Mouse (Mus musculus): ENCODE measurements at regions not wholly inside any gene's neighbourhood (a gene's known extent, or its start where the extent isn't known, plus 50 kb on each side); places are given as distances from the start of the nearest gene placed in this dataset.

GRCm38 (mm10) chr3:81771812-81772211 lies 160.6 kb upstream of the Ctso start:
- no peak overlapping the region for H3K4me2 ChIP-seq (ENCODE audit: low read length)
- 78% methylated on average over 3 of the region's 3 CpGs for WGBS

GRCm38 (mm10) chr3:81773012-81773411 lies 159.4 kb upstream of the Ctso start:
- H3K4me1 ChIP-seq (ENCODE audit: control insufficient read depth, insufficient read depth, low read depth, low read length): no peaks in the 10 kb centered on the region
- H3K27ac ChIP-seq (ENCODE audit: low read depth, low read length): no peak overlapping the region
- no peaks in the 10 kb centered on the region for H3K9me3 ChIP-seq (ENCODE audit: control insufficient read depth, low read length)
- H3K4me3 ChIP-seq (ENCODE audit: low read length): no peak overlapping the region
- H3K4me2 ChIP-seq (ENCODE audit: low read length): no peak overlapping the region
- no peaks in the 10 kb centered on the region for H3K36me3 ChIP-seq (ENCODE audit: control insufficient read depth, insufficient read depth, low read length)
- no peak for ATAC-seq
- no peak overlapping the region for H3K9ac ChIP-seq (ENCODE audit: low read depth, low read length)
- no peaks in the 10 kb centered on the region for H3K27me3 ChIP-seq (replicated peaks; ENCODE audit: control insufficient read depth, insufficient read depth, low read length)

More at GRCm38 (mm10) chr3:81771812-81772211, 160.6 kb upstream of the Ctso start:
- Histone ChIP-seq H3K4me3 (ENCODE audit: low read length) (no peak overlapping the region), H3K9me3 (ENCODE audit: control insufficient read depth, low read length) (no peaks in the 10 kb centered on the region), H3K9ac (ENCODE audit: low read depth, low read length) (no peak overlapping the region), H3K27me3 (replicated peaks; ENCODE audit: control insufficient read depth, insufficient read depth, low read length) (no peaks in the 10 kb centered on the region), H3K4me1 (ENCODE audit: control insufficient read depth, insufficient read depth, low read depth, low read length) (no peaks in the 10 kb centered on the region), H3K36me3 (ENCODE audit: control insufficient read depth, insufficient read depth, low read length) (no peaks in the 10 kb centered on the region), H3K27ac (ENCODE audit: low read depth, low read length) (no peak overlapping the region)
- ATAC-seq: no peak

- no peak overlapping the region for H3K27ac ChIP-seq (ENCODE audit: low read depth, low read length)
- ATAC-seq: no peak
- H3K9me3 ChIP-seq (ENCODE audit: control insufficient read depth, low read length): no peaks in the 10 kb centered on the region
- no peak overlapping the region for H3K9ac ChIP-seq (ENCODE audit: low read depth, low read length)
- no peak overlapping the region for H3K4me3 ChIP-seq (ENCODE audit: low read length)
- no peak overlapping the region for H3K4me2 ChIP-seq (ENCODE audit: low read length)
- H3K27me3 ChIP-seq (replicated peaks; ENCODE audit: control insufficient read depth, insufficient read depth, low read length): no peaks in the 10 kb centered on the region
- H3K4me1 ChIP-seq (ENCODE audit: control insufficient read depth, insufficient read depth, low read depth, low read length): no peaks in the 10 kb centered on the region
- no peaks in the 10 kb centered on the region for H3K36me3 ChIP-seq (ENCODE audit: control insufficient read depth, insufficient read depth, low read length)
- WGBS: 90% methylated on average over 9 of the region's 9 CpGs
Observed at GRCm38 (mm10) chr3:81782081-81782480, 150.3 kb upstream of the Ctso start.

GRCm38 (mm10) chr3:81782921-81783541 lies 149.4 kb upstream of the Ctso start:
- Histone ChIP-seq H3K4me2 (ENCODE audit: low read length) (peak overlapping the region; percentile 52), H3K4me1 (ENCODE audit: control insufficient read depth, insufficient read depth, low read depth, low read length) (no peaks in the 10 kb centered on the region), H3K27me3 (replicated peaks; ENCODE audit: control insufficient read depth, insufficient read depth, low read length) (no peaks in the 10 kb centered on the region), H3K9me3 (ENCODE audit: control insufficient read depth, low read length) (no peaks in the 10 kb centered on the region), H3K4me3 (ENCODE audit: low read length) (peak overlapping the region; percentile 10; the same call in 1 of the 2 replicates), H3K27ac (ENCODE audit: low read depth, low read length) (peak overlapping the region; percentile 9; the same call in 1 of the 2 replicates), H3K36me3 (ENCODE audit: control insufficient read depth, insufficient read depth, low read length) (no peaks in the 10 kb centered on the region), H3K9ac (ENCODE audit: low read depth, low read length) (peak overlapping the region; percentile 41; the same call in 1 of the 2 replicates)
- WGBS: 21% methylated on average over 15 of the region's 15 CpGs
- peak; percentile 85 for ATAC-seq

GRCm38 (mm10) chr3:81788915-81789314 lies 143.5 kb upstream of the Ctso start:
- H3K27me3 ChIP-seq (replicated peaks; ENCODE audit: control insufficient read depth, insufficient read depth, low read length): no peaks in the 10 kb centered on the region
- H3K9ac ChIP-seq (ENCODE audit: low read depth, low read length): no peak overlapping the region
- H3K4me3 ChIP-seq (ENCODE audit: low read length): no peak overlapping the region
- 83% methylated on average over 2 of the region's 2 CpGs for WGBS
- no peak overlapping the region for H3K27ac ChIP-seq (ENCODE audit: low read depth, low read length)
- ATAC-seq: no peak
- H3K4me2 ChIP-seq (ENCODE audit: low read length): no peak overlapping the region
- no peaks in the 10 kb centered on the region for H3K4me1 ChIP-seq (ENCODE audit: control insufficient read depth, insufficient read depth, low read depth, low read length)
- no peaks in the 10 kb centered on the region for H3K36me3 ChIP-seq (ENCODE audit: control insufficient read depth, insufficient read depth, low read length)
- no peaks in the 10 kb centered on the region for H3K9me3 ChIP-seq (ENCODE audit: control insufficient read depth, low read length)

- Histone ChIP-seq H3K27ac (ENCODE audit: low read depth, low read length) (no peak overlapping the region), H3K9ac (ENCODE audit: low read depth, low read length) (no peak overlapping the region), H3K4me2 (ENCODE audit: low read length) (no peak overlapping the region), H3K36me3 (ENCODE audit: control insufficient read depth, insufficient read depth, low read length) (no peaks in the 10 kb centered on the region), H3K4me1 (ENCODE audit: control insufficient read depth, insufficient read depth, low read depth, low read length) (no peaks in the 10 kb centered on the region), H3K27me3 (replicated peaks; ENCODE audit: control insufficient read depth, insufficient read depth, low read length) (no peaks in the 10 kb centered on the region), H3K9me3 (ENCODE audit: control insufficient read depth, low read length) (no peaks in the 10 kb centered on the region), H3K4me3 (ENCODE audit: low read length) (no peak overlapping the region)
- ATAC-seq: no peak
- 95% methylated on average over 6 of the region's 6 CpGs for WGBS
Observed at GRCm38 (mm10) chr3:81789664-81790063, 142.7 kb upstream of the Ctso start.

- H3K27ac ChIP-seq (ENCODE audit: low read depth, low read length): no peak overlapping the region
- no peak overlapping the region for H3K9ac ChIP-seq (ENCODE audit: low read depth, low read length)
- H3K27me3 ChIP-seq (replicated peaks; ENCODE audit: control insufficient read depth, insufficient read depth, low read length): no peaks in the 10 kb centered on the region
- no peak overlapping the region for H3K4me2 ChIP-seq (ENCODE audit: low read length)
- no peaks in the 10 kb centered on the region for H3K36me3 ChIP-seq (ENCODE audit: control insufficient read depth, insufficient read depth, low read length)
- ATAC-seq: no peak
- H3K4me3 ChIP-seq (ENCODE audit: low read length): no peak overlapping the region
- H3K9me3 ChIP-seq (ENCODE audit: control insufficient read depth, low read length): no peaks in the 10 kb centered on the region
- H3K4me1 ChIP-seq (ENCODE audit: control insufficient read depth, insufficient read depth, low read depth, low read length): no peaks in the 10 kb centered on the region
- 55% methylated on average over 2 of the region's 2 CpGs for WGBS
Observed at GRCm38 (mm10) chr3:81802096-81802495, 130.3 kb upstream of the Ctso start.

- H3K4me2 ChIP-seq (ENCODE audit: low read length): no peak overlapping the region
- no peak overlapping the region for H3K9ac ChIP-seq (ENCODE audit: low read depth, low read length)
- no peaks in the 10 kb centered on the region for H3K4me1 ChIP-seq (ENCODE audit: control insufficient read depth, insufficient read depth, low read depth, low read length)
- WGBS: 70% methylated on average over 4 of the region's 4 CpGs
- H3K27me3 ChIP-seq (replicated peaks; ENCODE audit: control insufficient read depth, insufficient read depth, low read length): no peaks in the 10 kb centered on the region
- H3K27ac ChIP-seq (ENCODE audit: low read depth, low read length): no peak overlapping the region
- no peaks in the 10 kb centered on the region for H3K9me3 ChIP-seq (ENCODE audit: control insufficient read depth, low read length)
- no peak for ATAC-seq
- no peaks in the 10 kb centered on the region for H3K36me3 ChIP-seq (ENCODE audit: control insufficient read depth, insufficient read depth, low read length)
- H3K4me3 ChIP-seq (ENCODE audit: low read length): no peak overlapping the region
Observed at GRCm38 (mm10) chr3:81805745-81806144, 126.7 kb upstream of the Ctso start.

- no peak for ATAC-seq
- H3K27me3 ChIP-seq (replicated peaks; ENCODE audit: control insufficient read depth, insufficient read depth, low read length): no peaks in the 10 kb centered on the region
- H3K4me1 ChIP-seq (ENCODE audit: control insufficient read depth, insufficient read depth, low read depth, low read length): no peaks in the 10 kb centered on the region
- no peaks in the 10 kb centered on the region for H3K9me3 ChIP-seq (ENCODE audit: control insufficient read depth, low read length)
- H3K9ac ChIP-seq (ENCODE audit: low read depth, low read length): no peak overlapping the region
- no peak overlapping the region for H3K27ac ChIP-seq (ENCODE audit: low read depth, low read length)
- H3K36me3 ChIP-seq (ENCODE audit: control insufficient read depth, insufficient read depth, low read length): no peaks in the 10 kb centered on the region
- H3K4me2 ChIP-seq (ENCODE audit: low read length): no peak overlapping the region
- WGBS: 82% methylated on average over 2 of the region's 2 CpGs
- no peak overlapping the region for H3K4me3 ChIP-seq (ENCODE audit: low read length)
Observed at GRCm38 (mm10) chr3:81809604-81810003, 122.8 kb upstream of the Ctso start.

- Histone ChIP-seq H3K27ac (ENCODE audit: low read depth, low read length) (no peak overlapping the region), H3K36me3 (ENCODE audit: control insufficient read depth, insufficient read depth, low read length) (no peaks in the 10 kb centered on the region), H3K27me3 (replicated peaks; ENCODE audit: control insufficient read depth, insufficient read depth, low read length) (no peaks in the 10 kb centered on the region), H3K4me2 (ENCODE audit: low read length) (no peak overlapping the region), H3K9me3 (ENCODE audit: control insufficient read depth, low read length) (no peaks in the 10 kb centered on the region), H3K4me1 (ENCODE audit: control insufficient read depth, insufficient read depth, low read depth, low read length) (no peaks in the 10 kb centered on the region), H3K4me3 (ENCODE audit: low read length) (no peak overlapping the region), H3K9ac (ENCODE audit: low read depth, low read length) (no peak overlapping the region)
- no peak for ATAC-seq
- WGBS: 89% methylated on average over 2 of the region's 2 CpGs
Observed at GRCm38 (mm10) chr3:81820304-81820703, 112.1 kb upstream of the Ctso start.

All from hindbrain, embryonic 16.5 days (tissue).